Mouse (Mus musculus) embryonic fibroblast, embryonic 13.5 days (primary cell): ENCODE data around the gene Larp7. TPM values are rescaled to one million over a fixed set of nuclear protein-coding genes. Genes with fewer than 3 reads are reported as not detected.

Source experiments
- H3K27ac ChIP-seq: 2 replicates; pipeline ENCODE4 v1.5.1; 2012; ENCODE audit warnings: low read length, control low read depth, inconsistent platforms; ENCODE audit not compliant: insufficient read depth
- H3K4me1 ChIP-seq: 2 replicates; pipeline ENCODE4 v1.6.1; 2011; ENCODE audit warnings: low read length; ENCODE audit not compliant: control insufficient read depth, insufficient read depth
- H3K4me3 ChIP-seq: 2 replicates; pipeline ENCODE4 v1.5.1; 2011; ENCODE audit warnings: mild to moderate bottlenecking, control low read depth, low read length; ENCODE audit not compliant: insufficient read depth
- CTCF ChIP-seq: IDR thresholded peaks from 2 replicates; pipeline ENCODE4 v1.5.1; 2011; ENCODE audit warnings: mild to moderate bottlenecking, control low read depth, low read length, moderate library complexity, borderline replicate concordance; ENCODE audit not compliant: insufficient read depth
- POLR2A ChIP-seq: IDR thresholded peaks from 2 replicates; pipeline ENCODE4 v1.6.1; 2011; ENCODE audit warnings: low read depth, mild to moderate bottlenecking, control low read depth, low read length, moderate library complexity
- polyA plus RNA-seq: library from polyadenylated mRNA; stranded (reverse); fragments of >200 nt; gene quantifications from 2 replicates; pipeline ENCODE4 v1.2.4, GENCODE M21; 2011; ENCODE audit warnings: low read depth; ENCODE audit not compliant: missing spikeins, insufficient read length

Gene Larp7
- polyA plus RNA-seq, 1 experiment, result 42.6 TPM

DNA sequence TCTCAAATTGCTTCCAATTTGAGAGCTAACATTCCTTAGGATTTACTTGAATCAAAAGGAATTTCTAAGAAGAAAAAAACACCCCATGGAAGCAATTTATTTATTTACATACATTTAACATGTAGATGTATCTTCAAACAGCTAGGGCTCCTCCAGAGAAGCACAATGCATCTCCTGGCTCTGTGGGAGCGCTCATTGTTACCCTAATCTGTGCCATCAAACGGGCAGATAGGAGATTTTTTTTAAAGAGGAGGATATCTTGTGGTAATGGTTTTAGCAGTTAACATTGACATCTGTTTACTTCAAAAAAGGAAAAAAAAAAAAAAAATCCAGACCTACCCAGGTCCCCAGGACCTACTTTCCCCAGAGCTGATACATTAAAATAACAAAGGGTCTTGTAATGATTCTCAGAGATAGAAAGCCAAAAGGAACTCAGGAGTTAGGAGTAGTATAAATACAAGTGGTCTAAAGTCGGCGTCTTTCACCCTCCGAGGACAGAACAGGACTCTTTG lies 8.5 kb downstream of the Larp7 start:
- Histone ChIP-seq H3K4me3 (no peak overlapping the region), H3K27ac (no peak overlapping the region), H3K4me1 (no peaks in the 10 kb centered on the region)
- TF ChIP-seq POLR2A (no peak), CTCF (no peak)

DNA sequence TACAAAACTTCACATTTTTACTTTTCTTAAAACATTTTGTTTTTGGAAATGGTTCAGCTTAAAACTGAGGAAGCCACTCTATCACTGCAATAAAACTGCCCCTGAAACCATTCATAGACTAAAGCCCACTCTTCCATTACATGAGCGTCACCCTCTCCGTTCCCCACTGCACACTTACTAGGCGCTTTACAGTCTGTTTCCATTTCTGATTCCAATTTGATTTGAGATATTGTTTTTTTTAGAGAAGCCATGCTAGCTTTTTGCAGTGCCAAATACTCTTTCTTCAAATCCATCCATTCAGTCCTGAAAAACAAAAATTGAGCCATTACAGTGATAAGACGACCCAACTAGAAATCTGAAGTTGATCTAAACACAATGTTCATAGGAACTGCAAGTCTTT lies 9.2 kb downstream of the Larp7 start:
- no peak overlapping the region for H3K4me3 ChIP-seq
- H3K4me1 ChIP-seq, result no peaks in the 10 kb centered on the region
- no peak for TF ChIP-seq POLR2A
- no peak for TF ChIP-seq CTCF
- no peak overlapping the region for H3K27ac ChIP-seq

DNA sequence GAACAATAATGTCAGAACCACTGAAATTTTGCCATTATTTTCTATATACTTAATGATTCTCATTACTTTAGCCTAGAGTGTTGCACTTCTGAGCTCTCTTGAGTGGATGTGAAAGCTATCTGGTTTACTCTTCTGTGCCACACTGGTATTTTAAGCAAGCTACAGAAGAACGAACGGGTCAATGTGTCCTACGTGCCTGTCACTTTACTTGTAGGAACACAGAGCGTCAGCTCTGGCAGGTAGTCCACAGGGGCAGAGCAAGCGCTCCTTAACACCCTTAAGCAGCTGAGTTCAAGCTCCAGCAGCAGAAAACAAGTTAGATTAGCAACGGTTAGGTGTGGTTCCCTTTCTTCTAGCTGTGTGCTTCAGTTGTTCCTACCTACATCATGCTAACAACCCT lies 14.0 kb downstream of the Larp7 start:
- Histone ChIP-seq H3K4me1 (no peaks in the 10 kb centered on the region), H3K4me3 (no peak overlapping the region), H3K27ac (no peak overlapping the region)
- TF ChIP-seq CTCF (no peak), POLR2A (no peak)

- no peak overlapping the region for H3K4me3 ChIP-seq
- H3K4me1 ChIP-seq, result no peaks in the 10 kb centered on the region
- H3K27ac ChIP-seq, result no peak overlapping the region
- no peak for TF ChIP-seq POLR2A
- TF ChIP-seq CTCF, result no peak
These were observed 22.9 kb downstream of the Larp7 start for GRCm38 (mm10) chr3:127530293-127530692.

DNA sequence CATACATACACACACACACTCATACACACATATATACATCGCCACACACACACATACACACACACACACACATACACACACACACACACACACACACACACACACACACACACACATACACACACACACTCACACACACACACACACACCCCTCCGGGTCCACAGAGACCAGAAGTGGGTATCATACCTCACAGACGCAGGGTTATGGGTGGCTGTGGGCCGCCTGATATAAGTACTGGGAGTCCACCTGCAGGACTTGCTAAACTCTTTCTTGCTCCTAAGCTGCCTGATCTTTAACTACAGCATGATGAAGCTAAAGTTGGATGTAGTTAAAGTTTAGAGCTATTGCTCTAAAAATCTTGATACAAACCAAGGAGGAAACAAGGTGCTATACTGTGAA lies 23.3 kb downstream of the Larp7 start:
- no peaks in the 10 kb centered on the region for H3K4me1 ChIP-seq
- no peak overlapping the region for H3K4me3 ChIP-seq
- no peak for TF ChIP-seq POLR2A
- no peak for TF ChIP-seq CTCF
- H3K27ac ChIP-seq, result no peak overlapping the region

DNA sequence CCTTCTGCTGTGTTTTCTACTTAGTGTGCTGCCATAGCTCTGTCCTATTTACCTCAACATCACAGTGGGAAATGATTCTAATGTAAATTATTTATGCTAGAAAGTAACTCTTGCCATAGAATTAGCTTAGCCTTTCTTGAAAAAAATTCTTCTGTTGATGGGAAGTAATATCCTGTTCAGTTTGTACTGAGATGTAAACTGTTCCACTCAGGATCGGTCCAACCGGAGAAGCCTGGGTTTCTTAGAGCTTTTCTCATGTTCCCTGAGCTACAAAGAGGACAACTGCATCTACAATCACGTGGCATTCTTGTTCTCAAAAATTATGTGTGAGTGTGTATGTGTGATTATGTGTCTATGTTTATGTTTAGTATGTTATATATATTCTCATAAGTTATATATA lies 23.9 kb downstream of the Larp7 start:
- H3K4me3 ChIP-seq, result no peak overlapping the region
- H3K4me1 ChIP-seq, result no peaks in the 10 kb centered on the region
- no peak overlapping the region for H3K27ac ChIP-seq
- no peak for TF ChIP-seq CTCF
- TF ChIP-seq POLR2A, result no peak

DNA sequence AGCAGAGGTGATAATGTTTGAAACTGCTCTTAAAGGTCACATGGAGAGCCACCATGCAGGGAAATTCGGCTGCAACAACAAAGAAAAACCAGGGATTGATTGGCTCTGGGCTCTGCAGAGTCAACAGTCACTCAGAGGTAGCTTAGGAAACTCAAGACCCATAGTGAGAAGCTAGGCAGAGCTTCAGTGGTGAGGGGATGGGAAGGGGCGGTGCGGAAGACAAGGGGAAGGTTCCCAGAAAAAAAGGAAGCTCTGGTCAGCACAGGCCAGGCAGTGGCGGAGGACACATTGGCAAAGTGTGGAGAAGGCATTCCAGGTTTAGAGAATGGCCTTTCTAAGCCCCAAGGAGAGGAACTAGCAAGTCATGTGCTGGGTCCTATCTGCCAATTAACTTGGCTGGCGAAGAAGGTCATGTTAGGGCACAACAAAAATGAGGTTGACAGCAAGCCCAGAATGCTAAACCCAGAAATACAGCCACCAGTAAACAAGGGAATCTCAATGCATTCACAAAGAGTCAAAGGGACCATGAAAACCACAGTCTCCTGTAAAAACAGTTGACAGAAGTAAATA lies 25.6 kb downstream of the Larp7 start:
- Histone ChIP-seq H3K4me1 (no peaks in the 10 kb centered on the region), H3K4me3 (no peak overlapping the region), H3K27ac (no peak overlapping the region)
- TF ChIP-seq POLR2A (no peak), CTCF (no peak)

- Histone ChIP-seq H3K4me1 (no peaks in the 10 kb centered on the region), H3K27ac (no peak overlapping the region), H3K4me3 (no peak overlapping the region)
- TF ChIP-seq POLR2A, result no peak
- TF ChIP-seq CTCF, result no peak
These were observed 27.8 kb downstream of the Larp7 start for GRCm38 (mm10) chr3:127525188-127525819.

DNA sequence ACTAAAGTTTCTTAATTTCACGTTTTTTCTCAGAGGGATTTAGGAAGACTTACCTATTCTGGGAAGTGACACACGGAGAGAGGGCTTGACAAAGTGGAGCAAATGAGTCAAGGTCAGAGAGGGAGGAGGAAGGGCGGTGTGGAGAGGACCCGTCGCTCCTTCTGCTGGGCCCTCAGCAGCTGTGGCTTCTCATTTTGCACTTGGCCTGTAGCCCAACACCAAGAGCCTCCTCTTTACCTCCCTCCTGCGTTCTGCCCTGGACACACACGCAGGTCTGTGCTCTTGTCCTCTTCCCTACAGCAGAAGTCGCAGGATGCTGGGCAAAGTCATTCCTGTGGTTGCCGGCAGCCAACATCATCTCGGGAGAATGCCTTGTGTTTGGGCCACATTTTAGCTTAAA lies 32.0 kb downstream of the Larp7 start:
- Histone ChIP-seq H3K4me1 (no peaks in the 10 kb centered on the region), H3K4me3 (no peak overlapping the region), H3K27ac (no peak overlapping the region)
- TF ChIP-seq CTCF (no peak), POLR2A (no peak)

DNA sequence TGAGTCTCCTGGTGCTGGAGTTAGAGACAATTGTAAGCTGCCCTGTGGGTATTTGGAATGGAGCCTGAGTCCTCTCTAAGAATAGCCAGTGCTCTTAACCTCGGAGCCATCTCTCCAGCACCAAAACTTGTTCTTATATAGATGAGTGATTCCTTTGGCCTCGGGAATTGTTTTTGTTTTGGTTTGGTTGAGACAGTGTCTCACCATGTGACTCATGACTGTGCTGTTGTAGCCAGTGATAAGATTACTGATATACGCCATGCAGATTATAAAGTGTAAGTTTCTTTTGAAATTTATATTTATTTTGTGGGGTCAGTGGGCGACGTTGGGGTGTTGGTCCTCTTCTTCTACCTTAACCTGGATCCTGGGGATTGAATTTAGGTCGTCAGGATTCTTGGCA lies 32.8 kb downstream of the Larp7 start:
- Histone ChIP-seq H3K27ac (no peak overlapping the region), H3K4me3 (no peak overlapping the region), H3K4me1 (no peaks in the 10 kb centered on the region)
- TF ChIP-seq POLR2A (no peak), CTCF (no peak)

DNA sequence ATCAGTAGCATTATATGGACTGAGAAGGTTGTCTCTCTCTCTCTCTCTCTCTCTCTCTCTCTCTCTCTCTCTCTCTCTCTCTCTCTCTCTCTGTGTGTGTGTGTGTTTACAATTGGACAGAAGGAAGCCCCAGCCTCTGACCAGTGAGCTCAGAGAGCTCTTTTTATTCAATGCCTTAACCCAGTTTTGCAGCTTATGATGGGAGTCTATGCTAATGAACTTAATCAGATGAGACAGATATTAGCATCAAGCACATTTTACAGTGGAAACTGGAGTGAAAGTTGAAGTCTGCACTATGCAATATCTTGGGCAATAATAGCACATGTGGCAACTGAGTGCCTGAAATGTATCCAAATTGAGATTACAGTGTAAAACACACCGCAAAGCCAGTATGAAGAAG lies 37.9 kb downstream of the Larp7 start:
- TF ChIP-seq CTCF, result no peak
- TF ChIP-seq POLR2A, result no peak
- no peak overlapping the region for H3K4me3 ChIP-seq
- H3K4me1 ChIP-seq, result no peaks in the 10 kb centered on the region
- no peak overlapping the region for H3K27ac ChIP-seq

DNA sequence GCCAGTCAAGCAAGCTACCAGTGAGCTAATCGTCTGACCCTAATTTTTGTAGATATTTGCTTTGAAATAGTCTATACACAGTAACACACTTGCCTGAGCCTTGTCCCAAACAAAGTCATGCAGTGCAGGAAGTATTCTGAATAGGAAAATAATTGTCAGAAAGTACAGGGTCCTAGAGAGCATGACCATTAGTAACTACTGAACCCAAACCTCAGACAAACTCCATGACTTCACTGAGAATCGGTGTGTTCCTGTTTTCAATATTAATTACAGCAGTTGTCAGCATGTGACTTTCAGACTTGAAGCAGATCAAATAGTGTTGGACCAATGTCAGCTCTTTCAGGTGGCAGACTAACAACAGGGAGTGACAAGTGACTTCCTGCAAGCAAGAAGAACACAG lies 39.5 kb downstream of the Larp7 start:
- TF ChIP-seq CTCF, result no peak
- TF ChIP-seq POLR2A, result no peak
- no peak overlapping the region for H3K4me3 ChIP-seq
- no peak overlapping the region for H3K27ac ChIP-seq
- no peaks in the 10 kb centered on the region for H3K4me1 ChIP-seq
